Mouse (Mus musculus): Measurements from ENCODE around the gene Ptprn2. TPM values are rescaled to one million over a fixed set of nuclear protein-coding genes. Genes with fewer than 3 reads are reported as not detected.

Gene Ptprn2
- total RNA-seq, 2 experiments from 2014 or later: 0.10 to 0.34 TPM

DNA sequence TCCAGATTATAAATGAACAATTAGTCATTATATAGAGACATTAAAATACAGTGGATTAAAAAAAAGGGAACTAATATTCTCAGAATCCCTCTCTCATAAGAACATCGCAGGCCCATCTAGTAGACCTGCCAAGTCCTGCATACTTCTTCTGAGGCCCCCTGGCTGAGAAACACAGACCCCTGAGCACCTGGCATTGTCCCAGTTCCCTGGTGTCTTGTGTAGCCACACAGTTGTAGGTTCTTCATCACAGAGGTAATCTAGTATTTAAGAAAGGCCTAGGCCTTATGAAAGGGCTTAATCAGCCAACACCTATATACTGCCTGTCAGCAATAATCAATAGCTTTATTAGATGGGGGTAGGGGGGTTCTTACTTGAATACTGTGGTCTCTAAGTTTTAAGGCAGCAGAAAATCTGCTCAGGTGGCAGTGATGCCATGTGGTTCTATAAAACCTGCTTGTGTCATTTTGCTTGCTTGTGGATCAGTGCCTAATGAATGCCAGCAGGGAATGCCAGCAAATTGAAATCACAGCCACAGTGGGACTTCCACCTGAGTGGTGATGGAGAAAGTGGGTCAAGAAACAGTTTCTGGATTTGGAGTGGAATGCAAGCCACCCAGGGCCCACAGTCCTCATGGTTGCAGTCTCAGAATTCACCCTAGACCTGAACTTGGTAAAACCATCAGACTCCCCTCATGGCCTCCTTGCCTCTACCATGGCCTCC lies 388.5 kb downstream of the Ptprn2 start:
- DNase-seq (ENCODE audit: low spot score in 2 of 2): no peak

DNA sequence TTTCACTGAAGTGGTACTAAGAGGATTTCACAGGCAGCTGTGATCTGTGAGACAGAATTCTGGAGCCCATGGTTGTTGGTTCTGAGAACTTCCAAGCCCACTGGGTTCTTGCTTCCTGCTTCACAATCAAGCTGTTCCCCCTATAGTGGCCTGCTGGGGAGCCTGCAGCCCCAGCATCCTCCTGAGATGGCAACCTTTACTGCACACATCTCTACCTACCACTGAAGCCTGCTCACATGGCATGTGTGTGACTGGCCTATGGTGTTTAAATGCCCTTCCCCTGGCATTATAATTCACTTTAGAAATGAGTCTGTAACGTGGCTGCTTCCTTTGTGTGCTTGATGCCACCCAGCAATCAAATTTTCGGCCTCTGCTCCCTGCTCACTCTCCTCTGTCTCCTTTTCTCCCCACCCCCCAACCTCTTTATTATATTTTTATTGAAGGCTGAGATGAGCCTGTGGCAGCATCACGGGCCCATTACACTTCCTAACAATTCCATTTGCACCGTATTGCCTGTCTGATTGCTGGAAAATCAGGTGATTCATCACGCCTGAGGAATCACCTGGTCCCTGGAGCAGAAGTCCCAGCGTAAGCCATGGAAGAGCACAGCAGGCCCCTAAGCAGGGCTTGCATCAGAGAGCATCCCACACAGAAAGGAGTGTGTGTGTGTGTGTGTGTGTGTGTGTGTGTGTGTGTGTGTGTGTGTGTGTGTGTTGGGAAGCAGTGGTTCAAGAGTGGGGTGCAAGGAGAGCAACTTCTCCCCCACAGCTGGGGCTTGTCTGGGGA lies 402.2 kb downstream of the Ptprn2 start:
- no peak for DNase-seq (ENCODE audit: low spot score in 2 of 2)

- no peak for DNase-seq (ENCODE audit: low spot score in 2 of 2)
Measured at GRCm38 (mm10) chr12:116888856-116889255, 403.3 kb downstream of the Ptprn2 start.

DNA sequence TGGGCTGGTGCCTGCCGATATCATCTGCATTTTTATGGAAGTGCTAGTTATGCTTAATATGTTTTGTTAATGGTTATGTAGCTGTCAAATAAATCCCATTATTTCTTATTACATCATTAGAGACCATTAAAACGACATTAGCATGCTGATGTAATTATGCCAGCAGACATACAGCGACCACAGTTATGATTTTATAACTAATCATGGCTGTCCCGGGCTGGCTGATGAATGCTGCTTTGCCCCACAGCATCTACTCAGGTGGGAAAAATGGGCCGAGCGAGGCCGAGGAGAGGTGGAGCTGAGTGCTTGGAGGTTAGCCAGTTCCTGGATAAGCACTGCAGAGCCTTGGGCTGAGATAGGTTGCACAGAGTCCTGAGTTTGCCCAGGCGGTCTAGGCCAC lies 407.1 kb downstream of the Ptprn2 start:
- DNase-seq (ENCODE audit: low spot score in 2 of 2): no peak

DNA sequence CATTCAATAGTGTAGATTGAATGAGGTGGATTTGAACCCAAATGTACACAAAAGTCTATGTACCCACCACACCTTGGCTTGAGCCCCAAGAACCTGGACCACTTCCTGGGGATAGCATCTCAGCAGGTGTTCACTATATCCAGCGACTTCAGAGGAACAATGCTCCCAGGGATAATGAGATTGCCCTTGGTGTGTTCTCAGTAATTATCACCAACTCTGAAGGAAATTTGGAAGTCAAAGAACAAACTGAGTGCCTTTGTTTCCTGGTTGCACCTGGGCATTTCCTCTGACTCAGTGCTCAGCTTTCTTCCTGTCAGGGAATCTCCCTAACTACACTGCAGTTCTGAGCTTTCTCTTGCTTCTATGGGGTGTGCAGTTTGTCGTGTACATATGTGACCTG lies 411.1 kb downstream of the Ptprn2 start:
- no peak for DNase-seq (ENCODE audit: low spot score in 2 of 2)

DNA sequence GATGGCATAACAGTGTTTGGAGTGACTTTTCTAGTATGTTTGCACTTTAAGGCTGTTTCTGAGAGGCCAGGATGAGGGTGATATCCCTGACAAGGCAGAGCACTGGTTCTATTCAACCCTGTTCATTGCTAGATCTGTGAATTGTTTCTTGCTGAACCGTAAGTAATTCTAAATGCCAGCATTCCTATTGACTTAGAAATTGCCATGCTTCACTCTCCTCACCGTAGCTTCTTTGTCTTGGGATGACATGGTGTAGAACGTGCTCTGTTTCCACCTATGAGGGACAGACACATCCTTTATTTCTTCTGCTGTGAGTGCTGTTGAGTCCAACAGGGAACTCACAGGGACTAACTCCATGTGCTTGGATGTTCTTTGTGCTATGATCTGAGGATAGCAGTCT lies 416.3 kb downstream of the Ptprn2 start:
- DNase-seq (ENCODE audit: low spot score in 2 of 2): no peak

- DNase-seq (ENCODE audit: low spot score in 2 of 2): no peak
Measured at GRCm38 (mm10) chr12:116907424-116907823, 421.9 kb downstream of the Ptprn2 start.

DNA sequence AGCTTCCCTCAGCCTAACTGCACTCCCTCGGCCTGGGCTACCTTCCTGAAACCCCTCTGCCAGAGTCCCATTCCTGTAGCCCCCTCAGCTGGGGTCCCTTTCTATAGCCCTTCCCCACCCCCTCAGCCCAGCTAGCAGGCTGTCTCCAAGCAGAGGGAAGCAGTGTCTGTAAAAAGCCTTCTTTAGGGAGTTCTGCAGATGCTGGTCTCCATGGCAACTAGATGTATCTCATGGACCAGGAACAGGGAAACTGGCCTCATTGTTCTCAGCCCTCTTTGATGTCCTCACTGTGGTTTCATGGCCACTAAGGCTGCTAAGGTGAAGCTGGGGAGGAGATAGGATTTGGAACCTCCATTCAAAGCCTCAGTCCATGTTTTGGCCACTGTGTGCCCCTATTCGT lies 423.1 kb downstream of the Ptprn2 start:
- DNase-seq (ENCODE audit: low spot score in 2 of 2): no peak

DNA sequence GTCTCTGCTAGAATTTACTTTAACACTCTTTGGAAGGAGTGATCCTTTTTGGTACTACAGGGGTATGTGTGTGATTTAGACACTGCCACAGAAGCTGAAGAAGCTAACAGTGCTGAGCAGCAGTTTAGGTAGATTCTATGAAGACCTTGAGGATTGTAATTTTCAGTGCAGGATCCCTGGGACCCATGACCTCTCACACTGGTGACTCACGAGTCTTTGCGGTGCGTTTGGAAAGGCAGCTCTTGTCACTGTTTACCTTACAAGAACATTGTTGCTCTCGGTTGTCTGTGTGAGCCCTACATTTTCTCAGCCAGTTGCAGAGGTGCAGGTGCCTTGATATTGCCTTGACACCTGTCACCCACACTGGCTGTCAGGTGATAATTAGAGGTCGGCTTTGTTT lies 431.3 kb downstream of the Ptprn2 start:
- DNase-seq (ENCODE audit: low spot score in 2 of 2): no peak

DNA sequence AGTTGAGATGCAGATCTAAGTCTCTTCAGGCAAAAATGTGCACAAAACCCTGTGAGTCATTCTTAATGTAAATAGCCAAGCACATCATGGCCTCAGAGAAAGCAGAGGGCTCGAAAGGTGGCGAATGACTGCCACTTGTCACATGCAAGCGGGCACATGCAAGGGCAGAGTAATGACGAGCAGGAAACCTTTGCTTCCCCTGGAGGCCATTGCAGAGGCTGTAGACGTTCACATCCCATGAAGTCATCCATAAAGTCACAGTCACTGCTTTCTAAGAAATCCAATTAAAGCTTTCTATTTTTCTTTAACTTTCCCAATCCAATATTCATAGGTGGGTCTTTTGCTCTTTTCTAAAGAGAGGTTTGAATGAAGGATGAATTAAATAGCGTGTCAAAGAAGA lies 433.7 kb downstream of the Ptprn2 start:
- no peak for DNase-seq (ENCODE audit: low spot score in 2 of 2)

- DNase-seq (ENCODE audit: low spot score in 2 of 2): no peak
Measured at GRCm38 (mm10) chr12:116919691-116920526, 434.4 kb downstream of the Ptprn2 start.

DNA sequence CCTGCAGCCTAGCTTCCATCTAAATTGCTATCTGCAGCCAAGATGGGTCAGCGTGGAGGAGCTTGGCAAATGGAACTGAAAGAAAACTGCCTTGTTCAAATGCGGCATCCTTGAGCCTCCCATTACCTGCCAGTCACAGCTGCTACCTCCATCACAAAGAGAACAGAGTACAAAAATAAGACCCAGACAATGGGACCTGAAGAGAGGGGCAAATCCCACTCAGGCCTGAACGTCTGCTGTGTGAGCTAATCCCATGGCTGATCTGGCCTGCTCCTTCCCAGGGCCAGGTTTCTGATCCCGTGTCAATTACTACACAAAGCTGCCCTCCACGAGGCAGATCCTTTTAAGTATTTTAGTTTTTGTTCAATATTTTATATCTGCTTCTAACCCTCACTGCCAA lies 441.6 kb downstream of the Ptprn2 start:
- DNase-seq (ENCODE audit: low spot score in 2 of 2): no peak

DNA sequence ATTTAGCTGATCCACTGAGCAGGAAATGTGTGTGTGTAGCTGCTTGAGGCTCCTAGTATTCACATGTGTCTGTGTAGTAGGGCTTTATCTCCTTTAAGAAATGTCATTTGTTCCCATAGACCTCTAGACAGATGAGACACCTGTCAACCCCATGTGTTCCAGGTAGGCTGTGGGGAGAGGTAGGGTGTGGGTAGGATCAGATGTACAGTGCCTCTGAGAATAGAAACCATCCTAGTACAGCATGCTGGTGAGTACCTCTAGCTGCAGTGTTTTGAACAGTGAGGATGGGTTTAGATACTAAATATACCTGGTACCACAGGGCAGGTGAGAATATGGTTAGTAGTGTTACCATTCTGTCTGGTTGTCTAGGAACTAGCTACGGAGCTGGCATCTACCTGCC lies 442.0 kb downstream of the Ptprn2 start:
- DNase-seq (ENCODE audit: low spot score in 2 of 2): no peak

DNA sequence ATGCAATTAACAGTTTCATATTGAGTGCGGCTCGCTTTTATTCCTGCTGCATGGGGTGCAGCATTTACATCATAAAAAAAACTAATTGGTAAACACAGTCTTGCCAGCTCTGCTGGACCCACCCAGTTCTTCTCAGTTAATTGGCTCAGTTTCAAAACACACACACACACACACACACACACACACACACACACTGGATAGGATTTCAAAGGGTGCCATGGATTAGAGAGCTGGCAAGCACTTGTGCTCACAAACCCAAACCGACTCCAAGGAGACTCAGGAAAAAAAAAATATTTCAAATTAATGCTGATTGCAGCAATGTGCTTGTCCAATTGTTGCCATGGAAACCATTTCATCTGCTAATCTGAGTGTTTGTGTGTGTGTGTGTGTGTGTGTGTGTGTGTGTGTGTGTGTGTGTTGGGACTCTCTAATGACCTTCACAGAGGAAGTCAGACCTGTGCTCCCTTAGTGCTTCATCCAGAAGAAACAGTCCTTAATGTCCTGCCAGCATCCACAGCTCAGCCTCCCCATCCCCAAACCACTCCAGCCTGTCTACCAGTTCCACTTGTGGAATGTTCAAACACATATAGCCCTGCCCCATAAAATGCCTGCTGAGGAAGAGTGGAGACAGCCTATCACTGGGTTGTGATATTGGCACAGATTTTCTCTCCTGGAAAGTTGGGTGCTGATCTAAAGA lies 452.8 kb downstream of the Ptprn2 start:
- no peak for DNase-seq (ENCODE audit: low spot score in 2 of 2)

DNA sequence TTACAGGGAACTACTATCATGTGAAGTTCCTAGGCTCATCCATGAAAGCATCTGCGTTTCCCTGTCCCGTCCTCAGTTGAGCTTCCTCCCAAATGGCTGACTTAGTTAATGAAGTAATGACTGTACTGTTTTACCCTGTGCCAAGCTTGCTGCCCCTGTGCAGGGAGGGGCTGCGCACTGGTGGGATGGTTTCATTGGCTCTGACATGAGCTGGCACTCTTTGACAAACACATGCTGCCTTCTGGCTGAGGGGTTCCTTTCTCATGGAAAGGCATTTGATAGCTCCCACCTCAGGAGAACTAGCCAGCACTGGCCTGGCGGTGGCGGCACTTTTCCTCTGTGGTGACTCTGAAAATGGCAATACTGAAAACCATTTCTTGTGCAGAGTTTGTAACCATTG lies 458.4 kb downstream of the Ptprn2 start:
- no peak for DNase-seq (ENCODE audit: low spot score in 2 of 2)

GRCm38 (mm10) chr12:116948151-116948928 lies 462.8 kb downstream of the Ptprn2 start:
- no peak for DNase-seq (ENCODE audit: low spot score in 2 of 2)

GRCm38 (mm10) chr12:116949726-116950125 lies 464.2 kb downstream of the Ptprn2 start:
- no peak for DNase-seq (ENCODE audit: low spot score in 2 of 2)

GRCm38 (mm10) chr12:116952452-116953205 lies 467.1 kb downstream of the Ptprn2 start:
- no peak for DNase-seq (ENCODE audit: low spot score in 2 of 2)

GRCm38 (mm10) chr12:116959164-116959563 lies 473.6 kb downstream of the Ptprn2 start:
- no peak for DNase-seq (ENCODE audit: low spot score in 2 of 2)

GRCm38 (mm10) chr12:116963906-116964305 lies 478.4 kb downstream of the Ptprn2 start:
- DNase-seq (ENCODE audit: low spot score in 2 of 2): no peak

Measured in gastrocnemius, postnatal 4 days (tissue).